Mouse (Mus musculus): ENCODE data around the gene Atp6v1b1.

DNA sequence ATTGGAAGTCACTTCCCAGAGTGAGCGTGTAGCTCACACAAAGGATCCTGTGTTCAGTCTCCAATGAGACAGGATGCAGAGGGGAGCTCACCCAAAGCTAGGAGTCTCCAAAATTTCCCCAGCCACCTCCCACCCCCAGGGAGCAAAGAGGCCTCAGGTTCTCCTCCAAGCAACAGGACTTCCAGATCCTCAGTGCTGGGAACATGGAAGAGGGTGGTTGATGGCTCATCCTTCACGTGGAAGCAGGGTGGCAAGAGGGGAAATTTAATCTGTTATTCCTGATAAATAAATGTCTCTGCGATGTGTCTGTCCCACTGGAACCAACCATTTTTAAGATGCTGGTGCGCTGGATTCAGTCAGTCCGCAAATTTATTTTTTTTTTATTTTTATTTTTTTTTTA is 38.1 kb upstream of the Atp6v1b1 start:
- no peak for TF ChIP-seq CTCF (IDR thresholded peaks at IDR 0.05; ENCODE audit: insufficient read depth, low read depth, low read length)
- no peak for TF ChIP-seq POLR2A (IDR thresholded peaks at IDR 0.05; ENCODE audit: insufficient read depth, low read depth, low read length)
